Mouse (Mus musculus) brain, adult 2 months (tissue): ENCODE results near the gene Olfr1359.
A peak's percentile ranks its signal among the peaks of the same experiment; 100 is the strongest.

Experiments used
- DNase-seq: peaks from one replicate; pipeline ENCODE4 v3.0.0; 2011; ENCODE audit warnings: low read depth, low spot score

Gene Olfr1359

GRCm38 (mm10) chr13:21722993-21723836, 25.3 kb downstream of the Olfr1359 start:
- no peak for DNase-seq

GRCm38 (mm10) chr13:21727948-21728572, 30.1 kb downstream of the Olfr1359 start:
- DNase-seq = no peak

- DNase-seq = no peak
Observed at GRCm38 (mm10) chr13:21729544-21729943, 31.6 kb downstream of the Olfr1359 start.

- no peak for DNase-seq
Observed at GRCm38 (mm10) chr13:21733466-21733865, 35.6 kb downstream of the Olfr1359 start.

GRCm38 (mm10) chr13:21734010-21734905, 36.3 kb downstream of the Olfr1359 start:
- peak; percentile 93 for DNase-seq

GRCm38 (mm10) chr13:21734906-21735767, 37.2 kb downstream of the Olfr1359 start, which contains the start of gene Hist1h4j:
Gene Hist1h4j (plus strand): TSS chr13:21735064.
- DNase-seq = peak; percentile 93

- no peak for DNase-seq
Observed at GRCm38 (mm10) chr13:21745006-21745405, 47.1 kb downstream of the Olfr1359 start.

GRCm38 (mm10) chr13:21749387-21750158, 51.7 kb downstream of the Olfr1359 start:
- peak; percentile 22 for DNase-seq

- peak; percentile 96 for DNase-seq
Observed at GRCm38 (mm10) chr13:21750159-21751017, 52.5 kb downstream of the Olfr1359 start, which contains the start of gene Hist1h4k. Gene Hist1h4k (minus strand): TSS chr13:21750505.

GRCm38 (mm10) chr13:21751417-21751816, 53.5 kb downstream of the Olfr1359 start:
- no peak for DNase-seq

- no peak for DNase-seq
Observed at GRCm38 (mm10) chr13:21751827-21752226, 53.9 kb downstream of the Olfr1359 start.

- no peak for DNase-seq
Observed at GRCm38 (mm10) chr13:21752356-21752755, 54.4 kb downstream of the Olfr1359 start.

- DNase-seq = no peak
Observed at GRCm38 (mm10) chr13:21753051-21753523, 55.2 kb downstream of the Olfr1359 start.

GRCm38 (mm10) chr13:21753524-21754285, 55.8 kb downstream of the Olfr1359 start, which contains the start of the genes Hist1h2ak and Hist1h2bn:
Gene Hist1h2ak (minus strand): TSS chr13:21753827.
Gene Hist1h2bn (plus strand): TSS chr13:21754123.
- peak; percentile 98 for DNase-seq

- peak; percentile 44 for DNase-seq
Observed at GRCm38 (mm10) chr13:21754294-21755001, 56.5 kb downstream of the Olfr1359 start.

- DNase-seq = no peak
Observed at GRCm38 (mm10) chr13:21755707-21756106, 57.8 kb downstream of the Olfr1359 start.
